Mouse (Mus musculus) limb, embryonic 14.5 days (tissue): Measurements from ENCODE around the gene E130114P18Rik. TPM values are rescaled to one million over a fixed set of nuclear protein-coding genes. Genes with fewer than 3 reads are reported as not detected.

Source experiments
- ATAC-seq: fragments of 200-750 bp; cut with Nextera tagmentation; 2 replicates; pipeline ENCODE4 v1.8.0; 2017; ENCODE audit warnings: low read depth, moderate number of reproducible peaks, moderate TSS enrichment; ENCODE audit not compliant: low FRiP score
- DNase-seq: peaks from one replicate; pipeline ENCODE4 v3.0.0-alpha.2; 2015; ENCODE audit warnings: low spot score
- H3K27ac ChIP-seq: fragments of 300-500 bp; sonication (generic); replicated peaks from 2 replicates; pipeline ENCODE4 v1.5.1; 2014; ENCODE audit warnings: low read depth, mild to moderate bottlenecking, low read length, moderate library complexity, mixed read lengths
- H3K27me3 ChIP-seq: fragments of 300-500 bp; sonication (generic); 2 replicates; pipeline ENCODE4 v1.6.1; 2014; ENCODE audit warnings: low read length, mixed read lengths; ENCODE audit not compliant: control insufficient read depth, insufficient read depth
- H3K36me3 ChIP-seq: fragments of 300-500 bp; sonication (generic); 2 replicates; pipeline ENCODE4 v1.6.1; 2014; ENCODE audit warnings: mild to moderate bottlenecking, low read length, moderate library complexity, mixed read lengths; ENCODE audit not compliant: control insufficient read depth, insufficient read depth
- H3K4me1 ChIP-seq: fragments of 300-500 bp; sonication (generic); 2 replicates; pipeline ENCODE4 v1.6.1; 2014; ENCODE audit warnings: antibody characterized with exemption, low read length, mixed read lengths; ENCODE audit not compliant: control insufficient read depth, insufficient read depth
- H3K4me2 ChIP-seq: fragments of 300-500 bp; sonication (generic); replicated peaks from 2 replicates; pipeline ENCODE4 v1.6.1; 2014; ENCODE audit warnings: low read depth, mild to moderate bottlenecking, low read length, moderate library complexity; ENCODE audit not compliant: severe bottlenecking
- H3K4me3 ChIP-seq: fragments of 300-500 bp; sonication (generic); replicated peaks from 2 replicates; pipeline ENCODE4 v1.5.1; 2014; ENCODE audit warnings: low read length
- H3K9ac ChIP-seq: fragments of 300-500 bp; sonication (generic); 2 replicates; pipeline ENCODE4 v1.6.1; 2014; ENCODE audit warnings: mild to moderate bottlenecking, low read depth, low read length, moderate library complexity; ENCODE audit not compliant: severe bottlenecking
- H3K9me3 ChIP-seq: fragments of 300-500 bp; sonication (generic); 2 replicates; pipeline ENCODE4 v1.6.1; 2016; ENCODE audit warnings: low read length; ENCODE audit not compliant: control insufficient read depth
- POLR2A ChIP-seq: fragments of 200-500 bp; IDR thresholded peaks from 2 replicates; pipeline ENCODE4 v1.8.0; 2012; ENCODE audit warnings: inconsistent platforms, mild to moderate bottlenecking, moderate library complexity, borderline replicate concordance; ENCODE audit not compliant: insufficient read depth, insufficient read length; ENCODE audit errors: extremely low read depth
- WGBS: fragments of 180-500 bp; shearing (Covaris S2); extraction: QIAGEN DNeasy Blood & Tissue Kit; methylation state at CpG from one replicate; pipeline ENCODE4 v1.1.7; 2014; 5-methylcytosine and 5-hydroxymethylcytosine counted together
- polyA plus RNA-seq, 2 experiments: library from polyadenylated mRNA; depleted of rRNA in 1 of 2; stranded (reverse) in 1 of 2; unstranded in 1 of 2; fragments of >200 nt; fragmentation: Nextera tagmentation in 1 of 2; extraction: Ambion mirVana in 1 of 2; gene quantifications; 2 replicates each; pipeline versions ENCODE4 v1.2.1 to v1.2.3; 2012 to 2014

E130114P18Rik gene
- polyA plus RNA-seq, 2 experiments = 2.2 to 4.9 TPM

DNA sequence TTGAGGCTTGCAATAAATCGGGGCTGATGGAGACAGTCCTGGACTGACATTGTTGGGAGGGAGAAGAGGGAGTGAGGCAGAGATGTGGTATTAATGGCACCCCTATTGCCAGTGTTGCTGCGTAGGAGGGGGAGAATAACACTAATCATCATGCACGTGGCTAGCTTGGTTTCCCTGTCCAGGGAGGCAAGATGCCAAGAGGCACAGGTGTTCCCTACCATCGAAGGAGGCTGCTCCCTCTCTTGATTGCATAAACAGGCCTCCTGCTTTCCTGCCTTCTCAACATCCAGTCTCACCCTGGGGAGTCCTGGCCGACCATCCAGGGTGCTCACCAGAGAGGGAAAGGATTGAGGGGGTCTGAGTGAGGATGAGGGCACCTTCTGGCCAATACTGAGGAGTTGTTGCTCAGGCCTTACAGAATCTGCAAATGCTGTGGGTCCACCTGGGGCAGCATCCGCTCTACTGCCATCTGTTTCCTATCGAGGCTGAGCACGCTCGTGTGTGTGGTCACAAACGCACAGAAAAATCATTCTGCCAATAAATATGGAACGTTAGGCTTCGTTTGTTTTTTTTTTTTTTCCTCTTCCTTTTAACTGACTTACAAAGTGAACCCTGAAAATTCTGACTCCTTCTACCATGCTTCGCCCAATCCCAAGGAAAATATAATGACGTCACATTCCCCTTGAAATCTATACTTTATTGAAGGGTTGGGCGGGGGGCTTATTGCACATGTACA lies 130.0 kb downstream of the E130114P18Rik start:
- Histone ChIP-seq H3K27me3 (no peaks in the 10 kb centered on the region), H3K27ac (no peak overlapping the region), H3K36me3 (no peaks in the 10 kb centered on the region), H3K9me3 (no peaks in the 10 kb centered on the region), H3K4me2 (peak overlapping the region; percentile 13; the same call in 1 of the 2 replicates), H3K9ac (no peak overlapping the region), H3K4me3 (no peak overlapping the region), H3K4me1 (peaks cover 21% of the 10 kb centered on the region)
- 20% methylated on average over 15 of the region's 15 CpGs for WGBS
- no peak for TF ChIP-seq POLR2A
- DNase-seq = peak; percentile 44
- peak; percentile 61 for ATAC-seq

- H3K27ac ChIP-seq = no peak overlapping the region
- DNase-seq = no peak
- ATAC-seq = no peak
- no peak for TF ChIP-seq POLR2A
- H3K4me1 ChIP-seq = peaks cover 21% of the 10 kb centered on the region
- H3K4me2 ChIP-seq = no peak overlapping the region
- H3K9me3 ChIP-seq = no peaks in the 10 kb centered on the region
- H3K27me3 ChIP-seq = no peaks in the 10 kb centered on the region
- H3K4me3 ChIP-seq = no peak overlapping the region
- H3K9ac ChIP-seq = no peak overlapping the region
- no peaks in the 10 kb centered on the region for H3K36me3 ChIP-seq
- 89% methylated on average over 4 of the region's 4 CpGs for WGBS
Observed at GRCm38 (mm10) chr4:97647236-97647635, 130.6 kb downstream of the E130114P18Rik start.

GRCm38 (mm10) chr4:97640385-97640784 lies 137.5 kb downstream of the E130114P18Rik start:
- no peaks in the 10 kb centered on the region for H3K9me3 ChIP-seq
- WGBS = 89% methylated on average over 3 of the region's 3 CpGs
- DNase-seq (no peak), ATAC-seq (no peak)
- no peak overlapping the region for H3K4me3 ChIP-seq
- no peak overlapping the region for H3K27ac ChIP-seq
- no peak overlapping the region for H3K4me2 ChIP-seq
- no peak for TF ChIP-seq POLR2A
- no peaks in the 10 kb centered on the region for H3K27me3 ChIP-seq
- H3K36me3 ChIP-seq = no peaks in the 10 kb centered on the region
- no peak overlapping the region for H3K9ac ChIP-seq
- H3K4me1 ChIP-seq = peaks cover 15% of the 10 kb centered on the region

DNA sequence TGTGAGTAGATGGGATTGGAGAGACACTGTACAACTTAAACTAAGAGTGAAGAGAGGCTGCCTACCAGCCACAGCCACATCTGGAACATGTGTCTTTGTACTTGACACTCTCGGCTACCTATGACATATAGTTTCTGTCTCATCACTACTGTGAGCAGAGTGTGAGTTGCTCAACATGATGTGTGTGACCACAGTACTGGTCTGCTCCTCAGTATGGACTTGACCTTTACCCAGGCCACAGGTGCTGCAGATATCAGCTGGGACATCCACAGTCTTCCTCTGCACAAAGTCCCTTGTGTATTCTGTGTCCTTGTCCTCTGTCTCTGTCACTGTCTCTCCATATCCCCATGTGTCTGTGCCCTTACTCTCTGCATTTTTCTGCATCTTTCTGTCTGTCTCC lies 141.3 kb downstream of the E130114P18Rik start:
- no peak overlapping the region for H3K4me3 ChIP-seq
- WGBS = 70% methylated on average over 1 of the region's 1 CpGs
- DNase-seq = no peak
- no peaks in the 10 kb centered on the region for H3K9me3 ChIP-seq
- no peak for ATAC-seq
- no peak for TF ChIP-seq POLR2A
- no peak overlapping the region for H3K9ac ChIP-seq
- no peak overlapping the region for H3K27ac ChIP-seq
- H3K4me1 ChIP-seq = peaks cover 16% of the 10 kb centered on the region
- H3K4me2 ChIP-seq = no peak overlapping the region
- no peaks in the 10 kb centered on the region for H3K36me3 ChIP-seq
- H3K27me3 ChIP-seq = no peaks in the 10 kb centered on the region

- no peak for DNase-seq
- H3K4me1 ChIP-seq = peaks cover 16% of the 10 kb centered on the region
- WGBS = 34% methylated on average over 1 of the region's 1 CpGs
- no peaks in the 10 kb centered on the region for H3K36me3 ChIP-seq
- H3K9me3 ChIP-seq = no peaks in the 10 kb centered on the region
- no peak overlapping the region for H3K27ac ChIP-seq
- no peak overlapping the region for H3K4me3 ChIP-seq
- ATAC-seq = no peak
- H3K9ac ChIP-seq = no peak overlapping the region
- no peaks in the 10 kb centered on the region for H3K27me3 ChIP-seq
- H3K4me2 ChIP-seq = no peak overlapping the region
- TF ChIP-seq POLR2A = no peak
Observed at GRCm38 (mm10) chr4:97635757-97636292, 142.1 kb downstream of the E130114P18Rik start.
